Mouse (Mus musculus): ENCODE results near the gene Llph.
A peak's percentile ranks its signal among the peaks of the same experiment; 100 is the strongest.
"Not testable (repeated sequence)": the region's sequence is repeated elsewhere in the genome, so short reads cannot be mapped to it uniquely, and the experiment has no call there.

Gene Llph

GRCm38 (mm10) chr10:120226871-120227661, at the start of gene Llph:
TSS of gene Llph (plus strand) at chr10:120227070.
- DNase-seq (ENCODE audit: low spot score in 2 of 2), result peak; percentile 79 to 83

- DNase-seq (ENCODE audit: low spot score in 2 of 2), result peak in 1 of 2 experiments; percentile 47
Observed at GRCm38 (mm10) chr10:120182887-120183286, 44.0 kb upstream of the Llph start.

- no peak for DNase-seq (ENCODE audit: low spot score in 2 of 2)
Observed at GRCm38 (mm10) chr10:120183342-120183741, 43.5 kb upstream of the Llph start.

GRCm38 (mm10) chr10:120188513-120188912, 38.4 kb upstream of the Llph start:
- no peak for DNase-seq (ENCODE audit: low spot score in 2 of 2)

GRCm38 (mm10) chr10:120189276-120189675, 37.6 kb upstream of the Llph start:
- DNase-seq (ENCODE audit: low spot score in 2 of 2), result peak in 1 of 2 experiments; percentile 24

- DNase-seq (ENCODE audit: low spot score in 2 of 2), result peak in 1 of 2 experiments; percentile 7
Observed at GRCm38 (mm10) chr10:120189782-120190181, 37.1 kb upstream of the Llph start.

- peak in 1 of 2 experiments; percentile 59 for DNase-seq (ENCODE audit: low spot score in 2 of 2)
Observed at GRCm38 (mm10) chr10:120191165-120191564, 35.7 kb upstream of the Llph start.

GRCm38 (mm10) chr10:120192278-120192677, 34.6 kb upstream of the Llph start:
- DNase-seq (ENCODE audit: low spot score in 2 of 2), result no peak

GRCm38 (mm10) chr10:120193255-120193654, 33.6 kb upstream of the Llph start:
- peak; percentile 71 to 81 for DNase-seq (ENCODE audit: low spot score in 2 of 2)

GRCm38 (mm10) chr10:120197061-120197835, 29.6 kb upstream of the Llph start:
- DNase-seq (ENCODE audit: low spot score in 2 of 2), result no peak

- DNase-seq (ENCODE audit: low spot score in 2 of 2), result peak; percentile 51 to 70
Observed at GRCm38 (mm10) chr10:120201131-120201921, 25.5 kb upstream of the Llph start, which contains the start of gene Tmbim4. TSS of gene Tmbim4 (plus strand) at chr10:120201590.

- DNase-seq (ENCODE audit: low spot score in 2 of 2), result peak; percentile 73 to 85
Observed at GRCm38 (mm10) chr10:120201961-120202402, 24.9 kb upstream of the Llph start, which contains the start of gene Irak3. TSS of gene Irak3 (minus strand) at chr10:120202130.

- DNase-seq (ENCODE audit: low spot score in 2 of 2), result peak in 1 of 2 experiments; percentile 57
Observed at GRCm38 (mm10) chr10:120202467-120203250, 24.2 kb upstream of the Llph start.

- DNase-seq (ENCODE audit: low spot score in 2 of 2), result no peak
Observed at GRCm38 (mm10) chr10:120204591-120205210, 22.2 kb upstream of the Llph start.

GRCm38 (mm10) chr10:120208015-120208414, 18.9 kb upstream of the Llph start:
- DNase-seq (ENCODE audit: low spot score in 2 of 2), result no peak

- peak; percentile 70 to 76 for DNase-seq (ENCODE audit: low spot score in 2 of 2)
Observed at GRCm38 (mm10) chr10:120208575-120209538, 18.0 kb upstream of the Llph start.

- peak; percentile 28 to 43 for DNase-seq (ENCODE audit: low spot score in 2 of 2)
Observed at GRCm38 (mm10) chr10:120209539-120209925, 17.3 kb upstream of the Llph start.

GRCm38 (mm10) chr10:120210096-120210495, 16.8 kb upstream of the Llph start:
- no peak for DNase-seq (ENCODE audit: low spot score in 2 of 2)

- DNase-seq (ENCODE audit: low spot score in 2 of 2), result not testable (repeated sequence)
Observed at GRCm38 (mm10) chr10:120217099-120217498, 9.8 kb upstream of the Llph start.

All from natural killer cell, adult 2 months (primary cell).